Mouse (Mus musculus) cortical plate, adult 2 months (tissue): Measurements from ENCODE around the gene Slc43a1.

Experiments
- CTCF ChIP-seq: fragments of 200-500 bp; IDR thresholded peaks from 2 replicates; pipeline ENCODE4 v1.5.1; 2011; ENCODE audit warnings: mild to moderate bottlenecking, control low read depth, low read length; ENCODE audit not compliant: insufficient read depth; ENCODE audit errors: extremely low read depth
- POLR2A ChIP-seq: fragments of 200-500 bp; IDR thresholded peaks from 2 replicates; pipeline ENCODE4 v1.6.1; 2011; ENCODE audit warnings: mild to moderate bottlenecking, low read length, control low read depth; ENCODE audit not compliant: insufficient read depth; ENCODE audit errors: extremely low read depth

DNA sequence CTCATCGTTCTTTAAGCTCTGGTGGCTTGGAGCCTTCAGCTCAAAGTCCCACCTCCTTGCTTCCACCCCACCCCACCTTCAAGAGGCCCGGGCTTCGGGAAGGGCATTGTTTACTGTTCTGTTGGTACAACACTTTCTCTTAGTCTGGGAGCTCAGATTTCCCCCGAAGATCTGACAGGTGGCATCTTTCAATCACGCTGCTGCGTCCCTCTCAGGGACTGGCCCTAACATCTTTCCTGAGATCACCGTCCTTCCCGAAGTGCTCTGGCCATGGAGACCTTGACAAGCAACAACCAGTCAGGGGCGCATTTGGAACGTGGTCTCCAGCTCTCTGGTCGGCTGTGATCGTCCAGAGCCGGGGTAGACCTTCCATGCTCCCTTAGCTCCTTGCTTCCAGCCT is 16.1 kb upstream of the Slc43a1 start, which contains the start of gene Smtnl1:
- TF ChIP-seq CTCF (no peak), POLR2A (no peak)
